Mouse (Mus musculus): ENCODE results near the gene Hspa1b. TPM values are rescaled to one million over a fixed set of nuclear protein-coding genes. Genes with fewer than 3 reads are reported as not detected.
"Not testable (repeated sequence)": the region's sequence is repeated elsewhere in the genome, so short reads cannot be mapped to it uniquely, and the experiment has no call there.

The Hspa1b gene
- polyA plus RNA-seq, 1 experiment from 2014 or later, result 0.16 TPM

DNA sequence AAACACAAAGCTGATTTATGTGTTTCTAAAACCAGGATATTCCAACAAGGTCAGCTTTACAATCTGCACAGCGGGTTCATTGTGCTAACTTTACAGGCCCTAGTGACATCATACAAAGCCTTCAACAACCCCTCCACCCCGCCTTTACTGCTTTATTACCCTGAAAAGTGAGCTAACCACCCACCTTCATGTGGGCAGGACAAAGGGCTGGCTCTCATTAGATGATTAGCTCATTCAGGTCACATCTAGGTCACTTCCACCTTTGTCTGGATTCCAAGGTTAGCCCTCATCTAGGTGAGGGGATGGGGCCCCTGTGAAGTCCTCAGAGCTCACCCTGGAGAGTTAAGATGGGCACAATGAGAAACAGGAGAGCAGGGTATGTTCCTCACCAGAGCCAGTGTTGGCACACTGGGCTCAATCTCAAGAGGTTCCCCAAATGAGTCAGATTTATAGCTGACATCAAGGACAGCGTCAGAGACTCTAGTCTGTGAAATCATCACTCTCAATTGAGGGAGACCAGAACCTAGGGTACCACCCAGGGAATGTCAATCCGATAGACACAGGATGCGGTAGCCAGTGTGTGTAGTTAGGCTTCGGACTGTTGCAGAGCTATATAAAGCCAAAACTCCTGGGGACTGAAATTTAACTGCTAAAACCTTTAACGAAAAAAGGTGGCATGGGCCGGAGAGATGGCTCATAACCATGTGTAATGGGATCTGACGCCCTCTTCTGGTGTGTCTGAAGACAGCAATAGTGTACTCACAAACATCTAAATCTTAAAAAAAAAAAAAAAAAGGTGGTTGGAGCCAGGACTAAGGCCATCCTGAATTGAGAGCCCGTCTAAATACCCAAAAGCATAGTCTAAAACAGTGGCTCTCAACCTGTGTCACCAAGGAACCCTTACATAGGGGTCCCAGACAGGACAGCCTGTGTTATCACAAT, 8.3 kb downstream of the Hspa1b start:
- ATAC-seq (ENCODE audit: insufficient read depth) (no peak), DNase-seq (peak; percentile 28)
- H3K27ac ChIP-seq (ENCODE audit: low read depth), result peak overlapping the region; percentile 96
- peak overlapping the region; percentile 97 for H3K4me2 ChIP-seq
- no peaks in the 10 kb centered on the region for H3K9me3 ChIP-seq (ENCODE audit: low read depth, low read length)
- TF ChIP-seq CTCF (IDR thresholded peaks at IDR 0.05; ENCODE audit: low read depth), result 0 out of 2 replicates have a peak, but pooled peaks have one; percentile 38
- peak overlapping the region; percentile 99 for H3K9ac ChIP-seq
- peaks cover 25% of the 10 kb centered on the region for H3K36me3 ChIP-seq (ENCODE audit: insufficient read depth)
- 29% methylated on average over 10 of the region's 10 CpGs for WGBS
- H3K4me1 ChIP-seq (ENCODE audit: insufficient read depth), result peaks cover 8% of the 10 kb centered on the region
- H3K27me3 ChIP-seq (ENCODE audit: insufficient read depth, low read length), result peaks cover 2% of the 10 kb centered on the region; the same call in 1 of the 2 replicates
- H3K4me3 ChIP-seq (ENCODE audit: low read depth, low read length), result peak overlapping the region; percentile 99

DNA sequence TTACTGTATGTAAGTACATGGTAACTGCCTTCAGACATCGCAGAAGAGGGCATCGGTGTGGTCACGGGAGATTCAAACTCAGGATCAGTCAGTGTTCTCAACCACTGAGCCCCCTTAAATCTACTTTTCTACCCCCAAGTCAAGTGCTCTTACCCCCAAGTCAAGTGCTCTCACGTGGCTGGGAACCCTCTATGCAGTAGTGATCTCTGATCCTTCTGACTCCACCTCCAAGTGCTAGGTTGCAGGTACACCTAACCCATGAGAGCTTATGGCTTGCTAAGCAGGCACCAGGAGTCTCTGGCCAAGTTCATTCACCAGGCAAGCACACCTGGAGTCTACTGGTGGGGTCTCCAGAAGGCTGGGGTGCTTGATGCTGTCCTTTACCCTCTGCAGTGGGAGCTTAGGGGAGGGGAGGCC, 9.5 kb downstream of the Hspa1b start:
- 29% methylated on average over 4 of the region's 4 CpGs for WGBS
- TF ChIP-seq CTCF (IDR thresholded peaks at IDR 0.05; ENCODE audit: low read depth), result no peak
- Histone ChIP-seq H3K9me3 (ENCODE audit: low read depth, low read length) (no peaks in the 10 kb centered on the region), H3K36me3 (ENCODE audit: insufficient read depth) (peaks cover 25% of the 10 kb centered on the region), H3K9ac (no peak overlapping the region), H3K27me3 (ENCODE audit: insufficient read depth, low read length) (no peaks in the 10 kb centered on the region), H3K4me1 (ENCODE audit: insufficient read depth) (peaks cover 8% of the 10 kb centered on the region), H3K4me2 (no peak overlapping the region), H3K4me3 (ENCODE audit: low read depth, low read length) (no peak overlapping the region), H3K27ac (ENCODE audit: low read depth) (peak overlapping the region; percentile 51; the same call in 1 of the 2 replicates)
- peak; percentile 23 for ATAC-seq (ENCODE audit: insufficient read depth)
- peak; percentile 60 for DNase-seq

GRCm38 (mm10) chr17:34948721-34949552, 10.1 kb downstream of the Hspa1b start:
- 49% methylated on average over 9 of the region's 9 CpGs for WGBS
- H3K4me1 ChIP-seq (ENCODE audit: insufficient read depth); ATAC-seq (ENCODE audit: insufficient read depth); H3K27ac ChIP-seq (ENCODE audit: low read depth); H3K4me3 ChIP-seq (ENCODE audit: low read depth, low read length); H3K27me3 ChIP-seq (ENCODE audit: insufficient read depth, low read length); H3K4me2 ChIP-seq; H3K9me3 ChIP-seq (ENCODE audit: low read depth, low read length); H3K9ac ChIP-seq: not testable (repeated sequence)
- peaks cover 25% of the 10 kb centered on the region for H3K36me3 ChIP-seq (ENCODE audit: insufficient read depth)
- peak; percentile 21 for DNase-seq

GRCm38 (mm10) chr17:34947606-34948005, 11.4 kb downstream of the Hspa1b start:
- Histone ChIP-seq H3K36me3 (ENCODE audit: insufficient read depth) (peaks cover 25% of the 10 kb centered on the region), H3K4me1 (ENCODE audit: insufficient read depth) (peaks cover 8% of the 10 kb centered on the region), H3K27me3 (ENCODE audit: insufficient read depth, low read length) (no peaks in the 10 kb centered on the region), H3K4me3 (ENCODE audit: low read depth, low read length) (no peak overlapping the region), H3K9me3 (ENCODE audit: low read depth, low read length) (no peaks in the 10 kb centered on the region), H3K9ac (no peak overlapping the region), H3K27ac (ENCODE audit: low read depth) (no peak overlapping the region), H3K4me2 (no peak overlapping the region)
- DNase-seq, result peak; percentile 80
- no peak for ATAC-seq (ENCODE audit: insufficient read depth)
- peak; percentile 61 for TF ChIP-seq CTCF (IDR thresholded peaks at IDR 0.05; ENCODE audit: low read depth)
- WGBS, result 19% methylated on average over 8 of the region's 8 CpGs

GRCm38 (mm10) chr17:34946486-34947140, 12.4 kb downstream of the Hspa1b start:
- 84% methylated on average over 5 of the region's 5 CpGs for WGBS
- Histone ChIP-seq H3K27ac (ENCODE audit: low read depth) (no peak overlapping the region), H3K36me3 (ENCODE audit: insufficient read depth) (peaks cover 23% of the 10 kb centered on the region), H3K4me2 (no peak overlapping the region), H3K27me3 (ENCODE audit: insufficient read depth, low read length) (no peaks in the 10 kb centered on the region), H3K4me1 (ENCODE audit: insufficient read depth) (peaks cover 10% of the 10 kb centered on the region), H3K9ac (no peak overlapping the region), H3K4me3 (ENCODE audit: low read depth, low read length) (no peak overlapping the region), H3K9me3 (ENCODE audit: low read depth, low read length) (no peaks in the 10 kb centered on the region)
- no peak for TF ChIP-seq CTCF (IDR thresholded peaks at IDR 0.05; ENCODE audit: low read depth)
- no peak for DNase-seq
- ATAC-seq (ENCODE audit: insufficient read depth), result no peak

DNA sequence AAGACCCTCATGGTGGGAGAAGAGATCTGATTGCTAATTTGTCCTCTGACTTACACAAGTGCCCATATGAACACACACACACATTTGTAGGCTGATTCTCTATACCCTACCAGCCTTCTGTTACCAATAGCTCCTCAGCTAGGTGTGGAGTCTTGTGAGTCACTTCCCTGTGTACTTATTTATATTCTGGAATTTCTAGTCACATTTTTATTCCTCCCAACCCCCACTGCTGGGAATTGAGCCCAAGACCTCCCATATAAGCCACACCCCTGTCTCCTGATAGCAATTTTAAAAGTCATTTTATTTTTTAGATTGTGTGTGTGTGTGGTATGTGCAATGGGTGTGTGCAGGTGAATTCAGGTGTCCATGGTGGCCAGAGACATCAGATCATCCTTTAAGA, 14.7 kb downstream of the Hspa1b start:
- no peak overlapping the region for H3K9ac ChIP-seq
- H3K4me2 ChIP-seq, result no peak overlapping the region
- no peaks in the 10 kb centered on the region for H3K27me3 ChIP-seq (ENCODE audit: insufficient read depth, low read length)
- ATAC-seq (ENCODE audit: insufficient read depth) (no peak), DNase-seq (peak; percentile 25)
- TF ChIP-seq CTCF (IDR thresholded peaks at IDR 0.05; ENCODE audit: low read depth), result no peak
- 0 out of 2 replicates have a peak, but pooled peaks cover 4% of the 10 kb centered on the region for H3K4me1 ChIP-seq (ENCODE audit: insufficient read depth)
- H3K4me3 ChIP-seq (ENCODE audit: low read depth, low read length), result no peak overlapping the region
- no peaks in the 10 kb centered on the region for H3K9me3 ChIP-seq (ENCODE audit: low read depth, low read length)
- H3K27ac ChIP-seq (ENCODE audit: low read depth), result no peak overlapping the region
- H3K36me3 ChIP-seq (ENCODE audit: insufficient read depth), result peaks cover under 1% of the 10 kb centered on the region
